Mouse (Mus musculus) megakaryocyte, adult 5-6 weeks (primary cell): ENCODE results near the gene Tsga10ip. TPM values are rescaled to one million over a fixed set of nuclear protein-coding genes. Genes with fewer than 3 reads are reported as not detected.

ENCODE experiments used
- ATAC-seq: 2 replicates; pipeline ENCODE4 v1.8.0; 2016; ENCODE audit warnings: mild to moderate bottlenecking, inconsistent platforms; ENCODE audit not compliant: poor library complexity, severe bottlenecking
- total RNA-seq, 2 experiments: library from RNA; stranded (forward) in 1 of 2; stranded (reverse) in 1 of 2; fragments of 153-499, 151-499 nt in 1 of 2; fragments of 221-1000, 200-1000 nt in 1 of 2; gene quantifications; 2 replicates each; pipeline versions ENCODE4 v1.2.3 to v1.2.4; 2015 to 2017

Gene Tsga10ip
- not detected in 2 replicates for total RNA-seq (2015)
- total RNA-seq (2017), result not detected in 2 replicates

- ATAC-seq, result no peak
These were observed at the start of gene Tsga10ip for GRCm38 (mm10) chr19:5402293-5402692. TSS of gene Tsga10ip (minus strand) at chr19:5402526.

- no peak for ATAC-seq
These were observed 49.4 kb upstream of the Tsga10ip start for GRCm38 (mm10) chr19:5451766-5452165.

DNA sequence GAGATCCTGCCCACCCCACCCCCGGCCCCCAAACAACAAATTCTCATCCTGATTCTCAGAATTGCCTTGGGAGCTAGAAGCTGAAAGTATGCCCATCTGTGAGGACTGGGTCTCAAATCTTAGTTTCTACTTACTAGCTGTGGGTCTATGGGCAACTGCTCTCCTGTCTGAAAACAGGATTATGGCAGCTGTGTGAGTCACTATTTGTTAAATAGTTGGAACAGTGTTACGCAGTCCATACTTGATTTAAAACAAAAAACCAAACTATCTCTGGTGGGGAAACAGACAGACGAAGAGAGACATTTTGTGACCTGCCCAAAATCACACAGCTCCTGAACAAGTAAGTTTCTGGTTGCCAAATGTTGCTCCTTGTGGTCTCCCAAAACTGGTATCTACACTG is 47.3 kb upstream of the Tsga10ip start:
- no peak for ATAC-seq

DNA sequence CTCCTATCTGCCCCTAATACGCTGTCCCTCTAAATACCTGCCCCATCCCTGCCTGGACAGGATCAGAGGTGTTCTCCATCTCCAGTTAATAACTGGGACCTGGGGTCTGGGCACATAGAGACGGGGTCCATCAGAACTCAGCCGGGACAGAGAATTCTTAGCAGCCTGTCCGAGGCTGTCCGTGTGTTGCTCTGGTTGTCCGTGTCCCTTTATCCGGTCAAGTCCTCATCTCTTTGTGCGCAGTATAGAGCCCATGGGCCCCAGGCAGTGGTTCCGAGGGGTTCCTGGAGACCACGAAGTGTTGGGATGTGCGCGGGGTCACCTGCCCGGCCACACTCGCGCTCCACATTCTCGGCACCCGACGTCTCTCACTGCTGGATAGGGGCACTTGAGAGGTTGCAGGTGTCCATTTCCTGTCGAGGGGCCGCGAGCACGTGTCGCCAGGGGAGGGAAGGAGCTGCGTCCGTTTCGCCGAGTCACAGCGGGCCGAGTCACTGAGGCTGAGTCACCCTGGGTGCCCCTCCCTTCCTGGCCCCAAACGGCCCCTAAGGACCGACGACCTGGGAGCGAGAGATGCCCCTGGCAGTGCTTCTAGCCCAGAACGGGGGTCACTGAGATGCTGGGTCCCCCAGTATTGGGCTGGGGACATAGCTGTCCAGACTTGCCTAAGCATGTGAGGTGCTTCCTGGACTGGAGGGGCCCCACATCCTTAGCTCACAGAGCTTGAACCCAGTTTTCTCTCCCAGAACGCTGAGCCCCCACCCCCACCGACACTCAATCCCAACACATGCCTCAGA is 46.2 kb upstream of the Tsga10ip start:
- ATAC-seq, result peak; percentile 77

DNA sequence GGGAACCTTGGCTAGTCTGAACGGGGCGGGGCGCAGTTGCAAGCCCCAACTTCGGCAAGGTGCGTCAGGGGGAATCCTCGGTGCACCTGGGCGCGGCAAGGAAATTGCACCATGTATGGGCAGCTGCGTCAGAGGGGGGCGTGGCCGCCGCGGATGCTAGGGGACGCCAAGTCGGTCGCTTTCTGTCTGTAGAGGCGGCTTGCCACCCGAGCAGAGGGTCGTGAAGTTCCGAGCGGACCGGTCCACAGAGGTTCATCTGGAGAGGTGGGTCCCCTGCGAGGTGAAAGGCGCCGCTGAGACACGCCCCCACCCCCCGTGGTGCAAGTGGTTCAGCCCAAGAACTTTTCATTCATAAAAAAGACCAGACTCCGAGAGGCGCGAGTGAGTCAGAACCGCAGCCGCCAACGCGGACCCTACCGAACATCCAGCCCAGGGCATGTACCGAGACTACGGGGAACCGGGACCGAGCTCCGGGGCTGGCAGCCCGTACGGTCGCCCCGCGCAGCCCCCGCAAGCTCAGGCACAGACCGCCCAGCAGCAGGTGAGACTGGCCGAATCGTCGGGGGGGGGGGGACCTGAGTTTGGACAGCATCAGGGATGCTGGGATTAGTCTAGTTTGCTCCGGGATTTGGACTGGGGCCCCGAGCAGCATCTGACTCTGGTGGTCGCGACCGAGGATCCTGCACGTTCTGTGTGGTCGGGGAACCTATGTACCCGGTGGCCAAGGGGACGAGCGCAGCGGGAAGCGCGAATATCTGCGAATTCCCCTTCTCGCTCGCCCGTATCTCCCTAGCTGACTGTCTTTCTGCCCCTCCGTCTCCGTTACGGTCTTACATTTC is 45.4 kb upstream of the Tsga10ip start, which contains the start of gene Fosl1:
TSS of gene Fosl1 (plus strand) at position 33 of the 839 bp plus-strand sequence.
- peak; percentile 85 for ATAC-seq

DNA sequence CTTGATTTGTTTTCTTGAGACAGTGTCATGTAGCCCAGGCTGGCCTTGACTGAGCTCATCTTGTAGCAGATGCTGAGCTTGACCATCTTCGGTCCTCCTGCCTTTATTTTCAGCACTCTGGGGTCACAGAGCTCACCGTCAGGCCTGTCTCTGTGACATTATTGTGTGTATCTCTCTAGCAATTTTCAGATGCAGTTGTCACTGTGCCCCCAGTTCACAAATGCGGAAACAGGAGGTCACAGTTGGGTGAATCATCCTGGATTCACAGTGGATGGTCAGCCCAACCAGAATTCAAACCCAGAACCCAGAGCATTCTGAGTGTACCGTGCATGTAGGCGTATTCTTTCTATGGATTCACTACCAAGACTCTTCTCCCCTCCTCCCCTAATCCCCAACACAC is 43.4 kb upstream of the Tsga10ip start:
- no peak for ATAC-seq

DNA sequence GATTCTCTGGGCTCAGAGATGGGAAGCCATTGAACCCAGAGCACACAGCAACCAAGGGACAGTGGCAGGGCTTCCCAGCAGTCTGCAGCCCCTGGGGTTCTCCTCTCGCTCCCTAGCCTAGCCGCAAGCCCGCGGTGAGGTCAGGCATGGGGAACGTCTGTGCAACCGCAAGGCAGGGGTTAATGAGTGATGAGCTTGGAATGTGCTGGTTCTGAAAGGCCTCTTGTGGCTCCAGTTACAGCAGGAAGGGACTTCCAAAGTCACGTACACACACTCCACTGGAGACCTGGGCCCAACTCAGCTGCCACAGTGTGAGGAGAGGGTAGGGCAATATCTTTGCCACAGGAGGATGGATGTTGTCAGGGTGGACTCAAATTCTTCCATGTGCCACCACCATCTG is 42.6 kb upstream of the Tsga10ip start:
- ATAC-seq, result no peak

DNA sequence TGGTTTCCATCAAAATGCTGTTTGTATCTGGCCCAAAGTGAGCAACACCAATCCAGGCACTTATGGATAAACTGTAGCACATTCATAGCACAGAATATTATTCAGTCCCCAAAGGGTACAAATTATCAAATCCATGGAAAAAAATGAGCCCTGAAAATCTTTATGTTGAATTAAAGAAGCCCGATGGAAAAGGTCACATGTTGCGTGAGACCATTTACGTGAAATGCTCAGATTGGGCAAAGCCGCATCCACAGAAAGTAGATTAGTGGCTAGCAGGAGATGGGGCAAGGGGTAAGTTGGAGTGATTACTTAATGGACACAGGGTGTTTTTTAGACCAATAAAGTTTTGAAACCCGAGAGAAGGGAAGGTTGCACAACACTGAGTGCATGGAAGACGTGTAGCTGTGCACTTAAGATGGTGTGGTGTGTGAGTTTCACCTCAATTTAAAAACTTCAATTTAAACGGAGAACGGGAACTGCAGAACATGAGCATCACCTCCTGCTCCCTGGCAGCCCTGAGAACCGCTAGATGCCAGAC is 42.1 kb upstream of the Tsga10ip start:
- peak; percentile 38 for ATAC-seq

GRCm38 (mm10) chr19:5433951-5434350 is 31.6 kb upstream of the Tsga10ip start:
- ATAC-seq, result no peak

- ATAC-seq, result peak; percentile 89
These were observed 30.9 kb upstream of the Tsga10ip start for GRCm38 (mm10) chr19:5432992-5433852.

DNA sequence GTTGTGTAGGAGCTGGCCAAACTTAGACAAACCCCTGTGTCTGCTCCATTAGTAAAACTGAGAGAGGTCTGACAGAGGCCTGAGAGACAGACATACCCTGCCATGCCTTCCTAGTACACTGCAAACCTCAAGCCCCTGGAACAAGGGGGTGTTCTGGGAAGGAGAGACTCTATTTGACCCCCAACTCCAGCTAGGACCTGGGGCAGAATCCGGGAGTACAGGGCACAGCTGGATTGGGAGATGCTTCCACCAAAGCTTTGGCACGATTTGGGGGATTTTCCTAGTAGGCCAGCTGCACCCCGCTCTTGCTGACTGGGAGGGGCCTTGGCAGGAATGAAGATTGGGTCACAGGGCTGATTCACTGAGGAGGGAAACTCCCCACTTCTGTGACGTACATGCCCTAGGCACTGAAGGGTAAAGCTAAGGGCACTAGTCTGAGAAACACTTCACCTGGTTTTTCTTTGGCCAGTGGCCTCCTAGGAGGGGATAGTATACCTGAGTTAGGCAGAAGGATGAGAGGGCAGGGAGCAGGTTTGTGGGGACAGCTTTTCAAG is 29.7 kb upstream of the Tsga10ip start:
- ATAC-seq, result no peak

- ATAC-seq, result no peak
These were observed 28.1 kb upstream of the Tsga10ip start for GRCm38 (mm10) chr19:5430408-5430807.

- no peak for ATAC-seq
These were observed 27.5 kb upstream of the Tsga10ip start for GRCm38 (mm10) chr19:5429806-5430205.

DNA sequence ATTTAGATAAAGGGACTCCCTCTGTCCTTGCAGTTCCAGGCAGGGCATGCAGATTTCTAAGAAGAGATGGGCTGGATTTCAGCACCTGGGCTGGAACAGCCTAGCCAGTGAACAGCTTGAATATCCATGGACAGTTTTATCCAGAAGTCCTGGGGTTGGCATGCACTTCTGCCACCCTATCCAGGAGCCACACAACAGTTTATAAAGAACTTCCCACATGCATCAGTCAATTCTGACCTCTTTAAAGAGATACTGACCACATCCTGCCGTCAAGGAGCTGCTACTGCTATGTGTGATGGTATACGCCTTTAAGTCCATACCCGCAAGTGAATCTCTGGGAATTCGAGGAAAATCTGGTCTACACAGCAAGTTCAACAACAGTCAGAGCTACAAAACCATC is 26.9 kb upstream of the Tsga10ip start:
- no peak for ATAC-seq

- ATAC-seq, result no peak
These were observed 25.8 kb upstream of the Tsga10ip start for GRCm38 (mm10) chr19:5428083-5428482.

- no peak for ATAC-seq
These were observed 24.4 kb upstream of the Tsga10ip start for GRCm38 (mm10) chr19:5426640-5427290.

DNA sequence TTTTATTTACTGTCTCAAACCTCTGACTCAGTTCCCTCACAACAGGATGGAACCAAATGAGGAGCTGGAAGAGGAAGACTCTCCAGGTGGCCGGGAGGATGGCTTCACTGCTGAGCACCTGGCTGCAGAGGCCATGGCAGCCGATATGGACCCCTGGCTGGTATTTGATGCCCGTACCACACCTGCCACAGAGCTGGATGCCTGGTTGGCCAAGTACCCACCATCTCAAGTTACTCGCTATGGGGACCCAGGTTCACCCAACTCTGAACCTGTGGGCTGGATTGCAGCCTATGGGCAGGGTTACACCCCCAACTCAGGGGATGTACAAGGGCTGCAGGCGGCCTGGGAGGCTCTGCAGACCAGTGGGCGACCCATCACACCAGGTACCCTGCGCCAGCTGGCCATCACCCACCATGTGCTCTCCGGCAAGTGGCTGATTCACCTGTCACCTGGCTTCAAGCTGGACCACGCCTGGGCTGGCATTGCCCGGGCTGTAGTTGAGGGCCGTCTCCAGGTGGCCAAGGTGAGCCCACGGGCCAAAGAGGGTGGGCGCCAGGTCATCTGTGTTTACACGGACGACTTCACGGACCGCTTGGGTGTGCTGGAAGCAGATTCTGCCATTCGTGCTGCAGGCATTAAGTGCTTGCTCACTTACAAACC is 23.7 kb upstream of the Tsga10ip start:
- no peak for ATAC-seq

- ATAC-seq, result peak; percentile 95
These were observed 22.7 kb upstream of the Tsga10ip start, which contains the start of the genes Drap1 and AI837181 for GRCm38 (mm10) chr19:5424782-5425741. TSS of gene Drap1 (minus strand) at chr19:5424979. TSS of gene AI837181 (plus strand) at chr19:5425144.
